Mouse (Mus musculus): ENCODE measurements around the gene Tmprss11d.
"Not testable (repeated sequence)": the region's sequence is repeated elsewhere in the genome, so short reads cannot be mapped to it uniquely, and the experiment has no call there.

Gene Tmprss11d

GRCm38 (mm10) chr5:86373320-86373719 is at the start of gene Tmprss11d:
TSS of gene Tmprss11d (minus strand) at chr5:86373420.
- DNase-seq (ENCODE audit: low spot score in 2 of 2), result no peak

GRCm38 (mm10) chr5:86421323-86422028 is 48.3 kb upstream of the Tmprss11d start:
- DNase-seq (ENCODE audit: low spot score in 2 of 2), result no peak

GRCm38 (mm10) chr5:86419494-86419893 is 46.3 kb upstream of the Tmprss11d start:
- no peak for DNase-seq (ENCODE audit: low spot score in 2 of 2)

DNA sequence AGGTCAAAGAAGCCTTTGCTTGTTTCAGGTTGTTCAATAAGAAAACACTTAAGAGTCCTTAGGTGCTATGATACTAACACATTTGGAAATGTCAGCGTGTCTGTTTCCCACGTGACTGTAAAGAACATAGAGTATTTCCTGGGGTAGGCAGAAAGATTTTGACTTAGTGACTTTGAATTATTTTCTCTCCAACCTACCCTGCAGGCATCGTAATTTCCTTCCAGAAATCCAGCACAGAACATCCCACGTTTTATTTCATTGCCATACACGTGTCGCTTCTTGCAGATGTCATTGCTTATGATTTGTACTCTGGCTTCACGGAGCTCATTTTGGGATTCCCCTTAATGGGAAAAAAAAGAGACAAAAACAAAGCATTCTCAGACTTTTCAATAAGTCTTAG is 41.1 kb upstream of the Tmprss11d start:
- no peak for DNase-seq (ENCODE audit: low spot score in 2 of 2)

GRCm38 (mm10) chr5:86410815-86411214 is 37.6 kb upstream of the Tmprss11d start:
- DNase-seq (ENCODE audit: low spot score in 2 of 2), result no peak

DNA sequence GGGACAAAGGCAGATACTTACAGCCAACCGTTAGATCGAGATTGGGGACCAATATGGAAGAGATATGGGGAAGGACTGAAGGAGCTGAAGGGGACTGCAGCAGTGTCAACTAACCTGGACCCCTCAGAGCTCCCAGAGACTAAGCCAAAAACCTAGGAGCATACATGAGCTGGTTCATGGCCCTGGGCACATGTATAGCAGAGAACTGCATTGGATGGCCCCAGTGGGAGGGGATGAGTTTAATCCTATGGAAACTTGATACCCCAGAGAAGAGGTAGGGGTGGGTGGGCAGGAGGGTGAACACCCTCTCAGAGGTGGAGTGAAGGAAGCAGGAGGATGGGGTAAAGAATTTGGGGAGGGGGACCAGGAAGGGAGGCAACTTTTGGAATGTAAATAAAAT is 34.7 kb upstream of the Tmprss11d start:
- no peak for DNase-seq (ENCODE audit: low spot score in 2 of 2)

DNA sequence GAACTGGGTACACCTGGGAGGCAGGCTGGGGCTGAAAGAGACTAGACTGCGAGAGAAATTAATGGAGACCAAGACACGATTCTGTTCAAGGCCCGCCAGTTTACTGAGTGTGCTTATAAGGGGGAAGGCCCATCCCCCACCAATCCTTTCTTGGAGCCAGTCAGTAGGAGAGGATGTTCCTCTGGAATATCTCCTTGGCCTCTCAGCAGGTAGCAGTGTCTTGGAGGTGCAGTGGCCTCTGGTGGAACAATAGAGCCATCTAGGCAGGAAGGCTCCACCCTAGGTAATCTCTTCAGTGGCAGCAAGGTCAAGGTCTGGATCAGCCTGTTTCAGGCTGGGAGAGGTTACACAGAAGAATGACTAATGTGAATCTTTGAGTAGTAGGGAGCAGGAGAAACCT is 34.0 kb upstream of the Tmprss11d start:
- no peak for DNase-seq (ENCODE audit: low spot score in 2 of 2)

DNA sequence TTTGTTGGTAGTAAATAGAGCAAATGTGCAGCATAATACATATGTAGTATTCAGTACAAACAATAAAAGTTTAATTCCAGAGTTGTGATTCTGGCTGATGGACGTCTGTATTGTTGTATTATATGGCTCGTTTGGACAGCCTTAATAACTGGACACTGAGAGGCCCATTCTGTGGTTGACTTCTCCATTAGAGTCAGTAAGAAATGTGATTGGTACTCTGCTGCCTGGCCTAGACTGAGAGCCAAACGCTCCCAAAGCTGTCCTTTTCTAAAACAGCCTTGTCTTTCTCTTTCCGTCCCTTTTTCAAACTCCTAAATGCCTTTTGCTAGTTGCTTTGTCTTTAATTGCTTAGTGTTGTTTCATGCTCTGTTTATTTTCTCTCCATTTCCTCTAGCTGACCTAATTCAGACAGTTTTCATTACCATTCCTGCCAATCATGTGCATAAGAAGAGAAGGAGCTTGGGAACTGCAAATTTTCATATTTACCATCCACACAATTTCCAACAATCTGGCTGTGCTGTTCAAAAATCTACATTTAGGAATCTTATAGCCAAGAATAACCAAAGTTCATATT is 13.7 kb downstream of the Tmprss11d start:
- no peak for DNase-seq (ENCODE audit: low spot score in 2 of 2)

DNA sequence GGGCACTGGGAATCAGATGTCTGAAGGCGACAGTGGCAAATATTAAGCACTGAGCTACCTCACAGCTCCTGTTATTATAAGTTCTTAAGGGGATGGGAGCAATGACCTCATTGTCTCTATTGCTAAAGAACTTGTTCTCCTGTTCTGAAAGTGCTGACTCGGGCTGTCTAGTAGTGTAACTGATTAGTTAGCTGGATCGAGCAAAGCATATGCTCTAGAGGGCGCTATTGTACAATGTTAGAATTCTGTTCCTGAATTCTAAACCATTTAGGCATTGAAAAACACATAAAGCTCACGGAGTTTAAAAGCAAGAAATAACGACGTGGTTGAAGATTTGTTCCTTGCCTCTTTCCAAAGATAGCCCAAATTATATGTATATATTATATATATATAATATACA is 20.3 kb downstream of the Tmprss11d start:
- DNase-seq (ENCODE audit: low spot score in 2 of 2), result peak in 1 of 2 experiments; percentile 17

DNA sequence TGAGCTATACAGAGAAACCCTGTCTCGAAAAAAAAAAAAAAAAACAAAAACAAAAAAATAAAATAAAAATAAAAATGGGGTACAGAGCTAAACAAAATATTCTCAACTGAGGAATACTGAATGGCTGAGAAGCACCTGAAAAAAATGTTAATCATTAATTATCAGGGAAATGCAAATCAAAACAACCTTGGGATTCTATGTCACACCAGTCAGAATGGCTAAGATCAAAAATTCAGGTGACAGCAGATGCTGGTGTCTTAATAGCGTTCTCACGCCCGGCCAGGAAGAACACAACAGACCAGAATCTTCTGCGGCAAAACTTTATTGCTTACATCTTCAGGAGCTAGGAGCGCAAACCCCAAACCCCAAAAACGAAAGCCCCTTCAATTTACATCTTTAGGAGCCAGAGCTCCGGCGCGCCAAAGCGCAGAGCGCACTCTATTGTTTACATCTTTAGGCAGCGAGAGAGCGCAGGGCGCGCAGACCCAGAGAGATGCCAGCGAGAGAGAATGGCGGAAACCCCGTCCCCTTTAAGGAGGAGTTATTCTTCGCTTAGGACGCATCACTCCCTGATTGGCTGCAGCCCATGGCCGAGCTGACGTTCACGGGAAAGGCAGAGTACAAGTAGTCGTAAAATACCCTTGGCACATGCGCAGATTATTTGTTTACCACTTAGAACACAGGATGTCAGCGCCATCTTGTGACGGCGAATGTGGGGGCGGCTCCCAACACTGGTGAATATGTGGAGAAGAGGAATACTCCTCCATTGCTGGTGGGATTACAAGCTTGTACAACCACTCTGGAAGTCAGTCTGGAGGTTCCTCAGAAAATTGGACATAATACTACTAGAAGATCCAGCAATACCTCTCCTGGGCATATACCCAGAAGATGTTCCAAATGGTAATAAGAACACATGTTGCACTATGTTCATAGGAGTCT is 54.9 kb downstream of the Tmprss11d start:
- not testable (repeated sequence) for DNase-seq (ENCODE audit: low spot score in 2 of 2)

- DNase-seq (ENCODE audit: low spot score in 2 of 2), result peak in 1 of 2 experiments; percentile 45
Measured at GRCm38 (mm10) chr5:86306116-86306515, 67.1 kb downstream of the Tmprss11d start.

DNA sequence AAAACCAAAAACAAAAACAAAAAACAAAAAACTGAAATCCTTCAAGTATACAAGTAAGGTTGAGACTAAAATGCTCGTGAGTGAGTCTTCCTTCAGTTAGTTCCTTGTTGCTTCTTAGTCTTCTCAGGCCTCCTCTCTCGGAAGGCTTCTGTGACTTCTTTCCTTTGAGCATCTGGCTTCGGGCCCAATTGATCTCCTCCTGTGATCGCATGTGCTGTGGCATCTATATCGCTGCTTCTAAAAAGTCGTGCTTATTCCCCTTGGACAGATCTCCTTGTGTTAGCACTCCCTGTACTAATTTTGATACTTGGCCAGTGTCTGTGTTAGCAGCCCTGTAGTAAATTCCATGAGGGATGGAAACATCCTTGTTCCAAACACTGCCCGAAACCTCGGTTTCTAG is 69.3 kb downstream of the Tmprss11d start:
- no peak for DNase-seq (ENCODE audit: low spot score in 2 of 2)

DNA sequence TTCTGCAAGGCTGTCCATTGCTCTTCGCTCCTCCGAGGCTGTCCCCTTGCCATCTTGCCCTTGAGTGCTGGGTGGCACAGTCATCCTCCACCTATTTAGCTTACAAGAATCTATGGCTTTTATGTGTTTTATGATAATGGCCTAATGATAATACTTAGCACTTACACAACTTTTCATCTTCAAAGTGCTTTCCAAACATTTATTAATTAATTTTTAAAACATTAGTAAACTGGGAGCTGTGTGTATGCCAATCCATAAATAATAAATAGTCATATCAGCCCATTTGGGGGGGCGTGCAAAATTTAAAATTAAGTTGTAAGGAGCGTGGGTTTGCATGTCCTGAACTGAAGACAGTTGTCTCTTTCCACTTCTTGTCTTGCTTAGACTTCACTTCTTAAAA is 84.0 kb downstream of the Tmprss11d start, which contains the start of gene Tmprss11c:
Tmprss11c (minus strand) TSS at position 101 of the 400 bp plus-strand sequence.
- DNase-seq (ENCODE audit: low spot score in 2 of 2), result no peak

Measured in cerebellum, postnatal 4 days (tissue).